Mouse (Mus musculus) midbrain, embryonic 16.5 days (tissue): ENCODE results near the gene Klhdc8a. TPM values are rescaled to one million over a fixed set of nuclear protein-coding genes. Genes with fewer than 3 reads are reported as not detected.
"Not testable (repeated sequence)": the region's sequence is repeated elsewhere in the genome, so short reads cannot be mapped to it uniquely, and the experiment has no call there.

ENCODE experiments used
- ATAC-seq: fragments of 200-750 bp; cut with Nextera tagmentation; 2 replicates; pipeline ENCODE4 v1.8.0; 2017; ENCODE audit warnings: moderate TSS enrichment
- H3K27ac ChIP-seq: fragments of 300-500 bp; sonication (generic); 2 replicates; pipeline ENCODE4 v1.5.1; 2014; ENCODE audit warnings: mild to moderate bottlenecking, low read length, mixed read lengths
- H3K27me3 ChIP-seq: fragments of 300-500 bp; sonication (generic); 2 replicates; pipeline ENCODE4 v1.6.1; 2014; ENCODE audit warnings: low read depth, low read length, mixed read lengths; ENCODE audit not compliant: control insufficient read depth, insufficient read depth
- H3K36me3 ChIP-seq: fragments of 300-500 bp; sonication (generic); 2 replicates; pipeline ENCODE4 v1.6.1; 2014; ENCODE audit warnings: mild to moderate bottlenecking, low read length, moderate library complexity, mixed read lengths; ENCODE audit not compliant: control insufficient read depth, insufficient read depth
- H3K4me1 ChIP-seq: fragments of 300-500 bp; sonication (generic); 2 replicates; pipeline ENCODE4 v1.6.1; 2014; ENCODE audit warnings: mild to moderate bottlenecking, low read length, mixed read lengths; ENCODE audit not compliant: control insufficient read depth, insufficient read depth
- H3K4me2 ChIP-seq: fragments of 300-500 bp; sonication (generic); 2 replicates; pipeline ENCODE4 v1.6.1; 2014; ENCODE audit warnings: mild to moderate bottlenecking, low read length, mixed read lengths
- H3K4me3 ChIP-seq: fragments of 300-500 bp; sonication (generic); 2 replicates; pipeline ENCODE4 v1.5.1; 2014; ENCODE audit warnings: low read depth, mild to moderate bottlenecking, low read length, moderate library complexity, mixed read lengths
- H3K9ac ChIP-seq: fragments of 300-500 bp; sonication (generic); 2 replicates; pipeline ENCODE4 v1.6.1; 2014; ENCODE audit warnings: low read depth, low read length, mixed read lengths
- H3K9me3 ChIP-seq: fragments of 300-500 bp; sonication (generic); replicated peaks from 2 replicates; pipeline ENCODE4 v1.6.1; 2014; ENCODE audit warnings: mild to moderate bottlenecking, low read length, mixed read lengths; ENCODE audit not compliant: control insufficient read depth, poor library complexity, severe bottlenecking
- WGBS: fragments of 180-500 bp; shearing (Covaris S2); extraction: QIAGEN DNeasy Blood & Tissue Kit; methylation state at CpG from one replicate; pipeline ENCODE4 v1.1.7; 2014; 5-methylcytosine and 5-hydroxymethylcytosine counted together
- polyA plus RNA-seq: library from polyadenylated mRNA; unstranded; fragments of >200 nt; fragmentation: Nextera tagmentation; extraction: Ambion mirVana; gene quantifications from 2 replicates; pipeline ENCODE4 v1.2.1, GENCODE M21; 2015

The Klhdc8a gene
- polyA plus RNA-seq, 1 experiment from 2014 or later, result 10.8 TPM

DNA sequence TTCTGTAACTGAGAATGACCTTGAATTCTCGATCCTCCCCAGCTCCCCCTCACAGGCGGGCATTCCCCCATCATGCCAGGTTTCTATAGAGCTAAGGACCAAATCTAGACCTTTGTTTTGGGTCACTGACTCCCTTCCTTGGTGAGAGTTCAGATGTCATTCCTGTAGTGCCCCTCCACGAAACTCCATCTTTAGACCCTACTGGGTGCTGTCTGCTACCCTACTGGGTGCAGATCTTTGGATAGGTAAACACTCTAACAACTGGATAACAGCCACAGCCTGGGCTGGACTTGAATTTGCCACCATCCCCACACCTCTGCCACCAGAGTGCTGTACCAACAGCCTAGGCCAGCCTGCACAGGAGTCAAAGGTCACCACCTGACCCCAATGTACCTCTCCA lies 44.1 kb downstream of the Klhdc8a start:
- H3K4me1 ChIP-seq, result no peaks in the 10 kb centered on the region; the same call in 1 of the 2 replicates
- 65% methylated on average over 3 of the region's 3 CpGs for WGBS
- no peak overlapping the region for H3K27ac ChIP-seq
- ATAC-seq, result no peak
- H3K9ac ChIP-seq, result no peak overlapping the region
- H3K4me3 ChIP-seq, result no peak overlapping the region
- no peaks in the 10 kb centered on the region for H3K36me3 ChIP-seq
- no peak overlapping the region for H3K4me2 ChIP-seq
- no peaks in the 10 kb centered on the region for H3K9me3 ChIP-seq
- H3K27me3 ChIP-seq, result no peaks in the 10 kb centered on the region

DNA sequence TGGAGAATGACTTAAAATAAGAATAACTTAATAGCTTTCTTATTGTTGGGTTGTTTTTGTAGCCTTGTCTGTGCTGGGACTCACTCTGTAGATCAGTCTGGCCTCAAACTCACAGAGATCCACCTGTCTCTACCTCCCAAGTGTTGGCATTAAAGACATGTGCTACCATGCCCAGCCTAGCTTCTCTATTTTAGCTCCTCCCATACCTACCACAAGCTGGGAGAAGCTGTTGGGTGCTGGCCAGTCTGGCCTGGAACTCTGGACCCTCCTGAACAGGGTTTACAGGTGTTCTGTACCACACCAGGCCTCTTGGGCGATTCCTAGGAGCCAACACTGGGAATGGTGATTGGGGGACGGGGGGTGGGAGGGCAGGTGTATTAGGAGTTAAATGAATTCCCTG lies 44.8 kb downstream of the Klhdc8a start:
- 98% methylated on average over 2 of the region's 2 CpGs for WGBS
- no peak for ATAC-seq
- no peak overlapping the region for H3K9ac ChIP-seq
- no peak overlapping the region for H3K27ac ChIP-seq
- no peak overlapping the region for H3K4me2 ChIP-seq
- no peaks in the 10 kb centered on the region for H3K36me3 ChIP-seq
- no peaks in the 10 kb centered on the region for H3K27me3 ChIP-seq
- H3K9me3 ChIP-seq, result no peaks in the 10 kb centered on the region
- no peaks in the 10 kb centered on the region; the same call in 1 of the 2 replicates for H3K4me1 ChIP-seq
- no peak overlapping the region for H3K4me3 ChIP-seq

DNA sequence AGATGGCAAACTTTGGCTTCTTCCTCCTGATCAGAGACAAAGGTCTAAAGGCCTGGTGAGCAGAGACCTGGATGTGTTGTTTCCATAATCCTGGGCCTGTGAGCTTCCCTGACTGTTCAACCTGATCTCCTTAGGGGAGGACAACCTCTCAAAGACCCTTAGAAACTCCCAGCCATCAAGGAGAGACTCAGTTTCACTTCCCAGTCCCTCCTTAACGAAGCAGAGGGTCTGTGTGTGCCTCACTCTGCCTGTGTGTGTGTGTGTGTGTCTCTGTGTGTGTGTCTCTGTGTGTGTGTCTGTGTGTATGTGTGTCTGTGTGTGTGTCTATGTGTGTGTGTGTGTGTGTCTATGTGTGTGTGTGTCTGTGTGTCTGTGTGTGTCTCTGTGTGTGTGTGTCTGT lies 45.2 kb downstream of the Klhdc8a start:
- H3K9me3 ChIP-seq, result no peaks in the 10 kb centered on the region
- H3K27me3 ChIP-seq, result no peaks in the 10 kb centered on the region
- H3K4me1 ChIP-seq, result no peaks in the 10 kb centered on the region
- no peak overlapping the region for H3K9ac ChIP-seq
- H3K4me2 ChIP-seq, result no peak overlapping the region
- H3K4me3 ChIP-seq, result no peak overlapping the region
- no peaks in the 10 kb centered on the region for H3K36me3 ChIP-seq
- 86% methylated on average over 1 of the region's 1 CpGs for WGBS
- ATAC-seq, result no peak
- no peak overlapping the region for H3K27ac ChIP-seq

DNA sequence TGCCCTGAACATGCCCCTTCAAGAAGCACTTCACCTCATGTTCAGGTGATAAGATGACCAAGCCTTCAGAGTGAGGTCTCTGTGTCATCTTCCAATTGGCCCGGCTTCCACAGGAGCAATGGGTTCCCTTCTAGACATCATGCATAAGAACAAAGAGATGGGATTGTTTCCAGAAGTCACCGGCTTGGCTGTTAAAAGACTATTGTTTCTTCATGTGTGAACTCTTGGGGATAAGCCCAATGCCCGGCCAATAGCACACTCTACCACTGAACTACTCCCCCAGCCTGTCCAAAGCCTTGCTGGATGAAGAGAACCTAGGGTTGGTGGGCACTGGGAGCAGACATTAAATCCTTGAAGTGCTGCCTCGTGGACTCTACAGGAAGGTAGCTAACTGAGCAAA lies 47.1 kb downstream of the Klhdc8a start:
- Histone ChIP-seq H3K36me3 (no peaks in the 10 kb centered on the region), H3K4me2 (no peak overlapping the region), H3K27ac (no peak overlapping the region), H3K9me3 (no peaks in the 10 kb centered on the region), H3K27me3 (no peaks in the 10 kb centered on the region), H3K4me3 (no peak overlapping the region), H3K9ac (no peak overlapping the region), H3K4me1 (no peaks in the 10 kb centered on the region)
- no peak for ATAC-seq
- 80% methylated on average over 4 of the region's 4 CpGs for WGBS

DNA sequence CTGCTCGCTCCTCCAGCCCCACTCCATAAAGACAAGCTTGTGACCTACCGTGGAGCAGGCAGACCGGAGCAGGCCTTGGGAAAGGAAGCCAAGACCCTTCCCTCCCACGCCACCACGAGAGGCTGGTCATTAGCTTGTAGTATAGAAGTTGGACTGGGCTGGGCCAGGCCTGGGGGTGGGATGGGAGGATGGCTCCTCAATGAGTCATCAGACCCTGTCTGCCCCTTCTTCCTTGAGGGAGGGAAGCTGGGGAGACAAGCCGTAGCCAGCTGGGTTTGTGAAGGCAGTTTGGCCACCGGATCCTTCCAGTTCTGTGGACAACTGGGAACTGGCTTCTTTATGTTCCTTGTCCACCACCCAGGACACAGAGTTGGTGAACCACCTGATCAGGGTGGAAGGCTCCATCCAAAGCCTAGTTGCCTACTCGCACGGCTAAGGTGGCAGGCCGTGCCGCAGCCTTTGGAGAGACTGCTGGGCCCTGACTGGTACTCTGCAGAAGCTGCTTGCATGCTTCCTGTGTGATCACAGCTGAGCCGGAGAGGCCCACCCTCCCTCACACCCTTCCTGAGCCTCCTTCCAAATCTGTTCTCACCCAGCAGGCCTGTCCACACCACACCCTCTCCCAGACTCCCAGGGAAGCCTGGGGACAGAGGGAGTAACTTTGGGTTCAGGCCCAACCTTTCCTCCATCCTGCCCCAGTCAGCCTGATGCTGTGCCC lies 47.9 kb downstream of the Klhdc8a start:
- Histone ChIP-seq H3K27me3 (no peaks in the 10 kb centered on the region), H3K9me3 (no peaks in the 10 kb centered on the region), H3K36me3 (no peaks in the 10 kb centered on the region), H3K9ac (no peak overlapping the region), H3K4me1 (no peaks in the 10 kb centered on the region), H3K4me2 (no peak overlapping the region), H3K27ac (no peak overlapping the region), H3K4me3 (no peak overlapping the region)
- no peak for ATAC-seq
- 88% methylated on average over 12 of the region's 12 CpGs for WGBS

DNA sequence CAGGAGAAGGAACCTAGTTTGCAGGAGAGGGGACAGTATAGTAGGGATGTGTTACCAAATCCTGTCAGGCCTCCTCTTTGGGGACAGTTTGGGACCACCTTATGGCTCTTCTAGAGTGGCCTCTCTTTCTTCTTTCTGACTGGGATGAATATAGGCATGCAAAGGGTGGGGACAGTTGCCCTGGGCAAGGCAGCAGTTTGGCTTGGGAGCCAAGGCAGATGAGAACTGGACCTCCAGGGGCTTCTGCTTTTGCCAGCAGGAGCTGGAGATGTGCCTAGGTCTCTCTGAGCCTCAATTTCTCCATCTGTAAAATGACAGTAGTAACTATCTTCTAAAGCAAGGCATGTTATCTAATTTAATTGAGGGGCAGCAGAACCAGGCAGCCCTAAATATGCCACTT lies 48.5 kb downstream of the Klhdc8a start:
- Histone ChIP-seq H3K9me3 (no peaks in the 10 kb centered on the region), H3K4me3 (no peak overlapping the region), H3K27me3 (no peaks in the 10 kb centered on the region), H3K36me3 (no peaks in the 10 kb centered on the region), H3K4me2 (no peak overlapping the region), H3K9ac (no peak overlapping the region), H3K27ac (no peak overlapping the region), H3K4me1 (no peaks in the 10 kb centered on the region)
- ATAC-seq, result no peak

DNA sequence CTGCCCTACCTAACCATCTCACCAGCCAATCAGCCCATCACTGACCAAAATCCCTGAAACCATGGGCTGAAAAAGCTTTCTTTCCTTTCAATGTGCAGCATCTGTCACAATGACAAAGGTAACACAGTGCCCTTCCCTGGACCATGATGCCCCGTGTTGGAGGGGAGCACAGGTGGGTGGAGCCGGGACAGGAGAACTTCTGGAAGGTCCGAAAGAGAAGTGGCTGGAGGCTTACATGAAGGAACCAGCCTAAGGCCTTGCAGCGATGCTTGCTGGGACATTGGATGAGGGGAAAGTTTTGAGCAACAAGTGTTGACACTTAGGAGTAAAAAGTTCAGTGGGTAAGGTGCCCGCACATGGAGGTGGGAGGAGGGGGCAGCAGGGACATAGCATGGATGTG lies 50.0 kb downstream of the Klhdc8a start:
- Histone ChIP-seq H3K36me3 (no peaks in the 10 kb centered on the region), H3K4me1 (no peaks in the 10 kb centered on the region), H3K4me3 (no peak overlapping the region), H3K27ac (no peak overlapping the region), H3K9ac (no peak overlapping the region), H3K9me3 (no peaks in the 10 kb centered on the region), H3K4me2 (no peak overlapping the region), H3K27me3 (no peaks in the 10 kb centered on the region)
- no peak for ATAC-seq
- WGBS, result 89% methylated on average over 5 of the region's 5 CpGs

DNA sequence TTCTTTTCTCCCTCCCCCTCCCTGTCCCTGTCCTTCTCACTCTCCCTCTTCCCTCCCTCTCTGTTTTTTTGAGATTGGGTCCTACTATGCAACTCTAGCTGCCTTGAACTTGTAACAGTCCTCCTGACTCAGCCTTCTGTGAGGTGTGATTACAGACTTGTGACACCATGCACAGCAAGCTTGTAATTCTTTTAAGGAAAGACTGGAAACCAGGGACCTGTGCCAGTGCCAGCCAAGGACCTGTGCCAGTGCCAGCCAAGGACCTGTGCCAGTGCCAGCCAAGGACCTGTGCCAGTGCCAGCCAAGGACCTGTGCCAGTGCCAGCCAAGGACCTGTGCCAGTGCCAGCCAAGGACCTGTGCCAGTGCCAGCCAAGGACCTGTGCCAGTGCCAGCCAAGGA lies 50.6 kb downstream of the Klhdc8a start:
- ATAC-seq, H3K27ac ChIP-seq, H3K4me2 ChIP-seq, H3K36me3 ChIP-seq, H3K9me3 ChIP-seq, H3K9ac ChIP-seq, H3K4me1 ChIP-seq, H3K4me3 ChIP-seq, H3K27me3 ChIP-seq: not testable (repeated sequence)

DNA sequence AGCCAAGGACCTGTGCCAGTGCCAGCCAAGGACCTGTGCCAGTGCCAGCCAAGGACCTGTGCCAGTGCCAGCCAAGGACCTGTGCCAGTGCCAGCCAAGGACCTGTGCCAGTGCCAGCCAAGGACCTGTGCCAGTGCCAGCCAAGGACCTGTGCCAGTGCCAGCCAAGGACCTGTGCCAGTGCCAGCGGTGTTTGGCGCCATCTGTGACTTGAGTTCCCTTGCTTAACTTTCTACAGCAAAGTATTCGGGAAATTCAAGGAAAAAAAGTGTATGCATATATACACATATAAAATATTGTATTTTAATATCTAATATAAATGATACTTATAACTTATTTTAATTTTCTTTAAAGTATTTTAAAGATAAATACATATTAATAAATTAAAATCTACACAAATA lies 51.2 kb downstream of the Klhdc8a start:
- H3K27me3 ChIP-seq, H3K36me3 ChIP-seq, H3K4me2 ChIP-seq, H3K4me3 ChIP-seq, H3K27ac ChIP-seq, H3K9me3 ChIP-seq, H3K9ac ChIP-seq, H3K4me1 ChIP-seq, ATAC-seq: not testable (repeated sequence)
- WGBS, result 94% methylated on average over 3 of the region's 3 CpGs
